Mouse (Mus musculus): Measurements from ENCODE around the gene Ldha. TPM values are rescaled to one million over a fixed set of nuclear protein-coding genes. Genes with fewer than 3 reads are reported as not detected.
"Not testable (repeated sequence)": the region's sequence is repeated elsewhere in the genome, so short reads cannot be mapped to it uniquely, and the experiment has no call there.

Gene Ldha
- polyA plus RNA-seq, 1 experiment from 2014 or later: 1,620 TPM

- no peak for ATAC-seq (replicated peaks; ENCODE audit: low FRiP score)
- no peak overlapping the region for H3K4me2 ChIP-seq
- no peaks in the 10 kb centered on the region for H3K36me3 ChIP-seq
- peaks cover 32% of the 10 kb centered on the region for H3K4me1 ChIP-seq
- 58% methylated on average over 13 of the region's 13 CpGs for WGBS
- no peak overlapping the region for H3K4me3 ChIP-seq (replicated peaks)
- no peaks in the 10 kb centered on the region for H3K9me3 ChIP-seq (replicated peaks)
- H3K27ac ChIP-seq: peak overlapping the region; percentile 32; the same call in 1 of the 2 replicates
- no peak overlapping the region for H3K9ac ChIP-seq
- no peaks in the 10 kb centered on the region for H3K27me3 ChIP-seq
Measured at GRCm38 (mm10) chr7:46830799-46831590, 10.3 kb upstream of the Ldha start.

GRCm38 (mm10) chr7:46831693-46832092 is 9.6 kb upstream of the Ldha start:
- no peak for ATAC-seq (replicated peaks; ENCODE audit: low FRiP score)
- 77% methylated on average over 8 of the region's 8 CpGs for WGBS
- H3K9ac ChIP-seq: no peak overlapping the region
- H3K4me1 ChIP-seq: peaks cover 32% of the 10 kb centered on the region
- H3K27ac ChIP-seq: no peak overlapping the region
- no peaks in the 10 kb centered on the region for H3K9me3 ChIP-seq (replicated peaks)
- H3K4me3 ChIP-seq (replicated peaks): no peak overlapping the region
- H3K36me3 ChIP-seq: no peaks in the 10 kb centered on the region
- H3K4me2 ChIP-seq: no peak overlapping the region
- no peaks in the 10 kb centered on the region for H3K27me3 ChIP-seq

- not testable (repeated sequence) for H3K27me3 ChIP-seq; H3K4me2 ChIP-seq; H3K4me3 ChIP-seq (replicated peaks); H3K9me3 ChIP-seq (replicated peaks); H3K9ac ChIP-seq; H3K36me3 ChIP-seq; H3K27ac ChIP-seq; ATAC-seq (replicated peaks; ENCODE audit: low FRiP score)
- peaks cover 31% of the 10 kb centered on the region for H3K4me1 ChIP-seq
- 88% methylated on average over 11 of the region's 11 CpGs for WGBS
Measured at GRCm38 (mm10) chr7:46832112-46832810, 9.0 kb upstream of the Ldha start.

- H3K9me3 ChIP-seq (replicated peaks): no peaks in the 10 kb centered on the region
- H3K9ac ChIP-seq: no peak overlapping the region
- H3K4me3 ChIP-seq (replicated peaks): no peak overlapping the region
- H3K36me3 ChIP-seq: no peaks in the 10 kb centered on the region
- 55% methylated on average over 6 of the region's 6 CpGs for WGBS
- ATAC-seq (replicated peaks; ENCODE audit: low FRiP score): peak; percentile 75
- H3K4me2 ChIP-seq: no peak overlapping the region
- no peak overlapping the region for H3K27ac ChIP-seq
- H3K27me3 ChIP-seq: no peaks in the 10 kb centered on the region
- H3K4me1 ChIP-seq: peaks cover 34% of the 10 kb centered on the region
Measured at GRCm38 (mm10) chr7:46833266-46833665, 8.0 kb upstream of the Ldha start.

DNA sequence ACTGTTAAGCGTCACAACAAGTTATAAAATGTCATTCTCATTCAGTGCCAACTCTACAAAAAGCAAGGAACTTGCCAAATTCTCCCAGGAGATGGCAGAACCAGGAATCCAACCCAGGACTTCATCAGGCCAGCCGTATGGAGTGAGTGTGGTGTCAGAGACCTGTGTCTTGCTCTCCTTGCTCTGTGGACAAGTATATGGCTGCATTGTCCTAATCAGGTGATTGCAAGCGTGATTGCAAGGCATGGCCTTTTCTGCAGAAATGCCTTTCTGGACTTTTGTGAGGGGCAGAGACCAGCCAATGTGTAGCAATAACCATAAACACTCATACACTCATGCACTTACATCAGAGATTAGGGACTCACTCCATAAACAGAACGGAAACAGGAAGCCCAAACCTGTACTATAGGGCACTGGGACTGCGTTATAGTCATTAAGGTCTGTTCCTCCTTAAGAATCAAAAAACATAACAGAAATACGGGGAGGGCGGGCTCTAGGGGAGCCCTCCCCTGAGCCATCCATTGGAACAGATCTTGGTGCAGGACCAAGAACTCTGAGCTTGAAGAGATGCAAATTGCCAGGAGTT is 7.5 kb upstream of the Ldha start:
- H3K9ac ChIP-seq: no peak overlapping the region
- no peak for ATAC-seq (replicated peaks; ENCODE audit: low FRiP score)
- no peak overlapping the region for H3K27ac ChIP-seq
- H3K9me3 ChIP-seq (replicated peaks): no peaks in the 10 kb centered on the region
- peaks cover 39% of the 10 kb centered on the region for H3K4me1 ChIP-seq
- no peak overlapping the region for H3K4me3 ChIP-seq (replicated peaks)
- H3K36me3 ChIP-seq: no peaks in the 10 kb centered on the region
- H3K4me2 ChIP-seq: no peak overlapping the region
- WGBS: 85% methylated on average over 7 of the region's 7 CpGs
- no peaks in the 10 kb centered on the region for H3K27me3 ChIP-seq

- H3K36me3 ChIP-seq: no peaks in the 10 kb centered on the region
- H3K27ac ChIP-seq: 0 out of 2 replicates have a peak overlapping the region, but pooled peaks have one; percentile 2
- no peak overlapping the region for H3K4me2 ChIP-seq
- ATAC-seq (replicated peaks; ENCODE audit: low FRiP score): no peak
- H3K4me3 ChIP-seq (replicated peaks): no peak overlapping the region
- no peaks in the 10 kb centered on the region for H3K27me3 ChIP-seq
- no peak overlapping the region for H3K9ac ChIP-seq
- H3K4me1 ChIP-seq: peaks cover 52% of the 10 kb centered on the region
- no peaks in the 10 kb centered on the region for H3K9me3 ChIP-seq (replicated peaks)
- WGBS: 42% methylated on average over 12 of the region's 14 CpGs
Measured at GRCm38 (mm10) chr7:46834994-46835610, 6.2 kb upstream of the Ldha start.

GRCm38 (mm10) chr7:46836357-46836756 is 4.9 kb upstream of the Ldha start:
- no peak for ATAC-seq (replicated peaks; ENCODE audit: low FRiP score)
- peaks cover 5% of the 10 kb centered on the region; the same call in 1 of the 2 replicates for H3K27me3 ChIP-seq
- H3K36me3 ChIP-seq: no peaks in the 10 kb centered on the region
- WGBS: 89% methylated on average over 5 of the region's 5 CpGs
- H3K4me3 ChIP-seq (replicated peaks): no peak overlapping the region
- peaks cover 51% of the 10 kb centered on the region for H3K4me1 ChIP-seq
- H3K27ac ChIP-seq: no peak overlapping the region
- no peak overlapping the region for H3K9ac ChIP-seq
- no peaks in the 10 kb centered on the region for H3K9me3 ChIP-seq (replicated peaks)
- no peak overlapping the region for H3K4me2 ChIP-seq

- H3K4me1 ChIP-seq: peaks cover 53% of the 10 kb centered on the region
- 55% methylated on average over 5 of the region's 5 CpGs for WGBS
- H3K27ac ChIP-seq: no peak overlapping the region
- H3K27me3 ChIP-seq: peaks cover 8% of the 10 kb centered on the region; the same call in 1 of the 2 replicates
- no peak for ATAC-seq (replicated peaks; ENCODE audit: low FRiP score)
- no peak overlapping the region for H3K9ac ChIP-seq
- H3K9me3 ChIP-seq (replicated peaks): no peaks in the 10 kb centered on the region
- H3K4me2 ChIP-seq: no peak overlapping the region
- H3K36me3 ChIP-seq: no peaks in the 10 kb centered on the region
- no peak overlapping the region for H3K4me3 ChIP-seq (replicated peaks)
Measured at GRCm38 (mm10) chr7:46837073-46837472, 4.2 kb upstream of the Ldha start.

GRCm38 (mm10) chr7:46838104-46838671 is 3.1 kb upstream of the Ldha start:
- ATAC-seq (replicated peaks; ENCODE audit: low FRiP score): peak; percentile 67
- H3K4me1 ChIP-seq: peaks cover 52% of the 10 kb centered on the region
- H3K36me3 ChIP-seq: no peaks in the 10 kb centered on the region
- H3K27ac ChIP-seq: peak overlapping the region; percentile 87
- H3K4me2 ChIP-seq: peak overlapping the region; percentile 40
- H3K9me3 ChIP-seq (replicated peaks): no peaks in the 10 kb centered on the region
- H3K4me3 ChIP-seq (replicated peaks): no peak overlapping the region; the same call in 1 of the 2 replicates
- H3K9ac ChIP-seq: no peak overlapping the region
- peaks cover 8% of the 10 kb centered on the region; the same call in 1 of the 2 replicates for H3K27me3 ChIP-seq
- WGBS: 4% methylated on average over 8 of the region's 9 CpGs

DNA sequence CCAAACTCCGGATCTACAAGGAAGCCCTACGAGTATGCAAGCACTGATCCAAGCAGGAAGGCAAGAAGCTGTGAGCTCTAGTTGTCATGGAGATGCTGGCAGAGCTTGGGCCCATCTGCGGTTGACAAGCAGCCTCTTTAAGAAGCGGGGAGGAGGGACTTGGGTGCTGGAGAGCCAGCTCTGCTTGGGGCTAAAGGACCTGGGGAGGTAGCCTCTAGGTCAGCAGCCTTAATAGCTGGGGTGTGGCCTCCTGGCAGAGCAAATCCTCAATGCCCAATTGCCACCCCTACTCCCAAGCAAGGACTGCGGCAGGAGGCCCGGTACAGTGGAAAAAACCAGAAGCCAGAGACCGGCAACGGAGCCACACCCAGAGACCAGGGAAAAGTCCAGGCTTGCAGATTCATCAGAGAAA is 2.4 kb upstream of the Ldha start:
- H3K27ac ChIP-seq: peak overlapping the region; percentile 87
- H3K4me3 ChIP-seq (replicated peaks): no peak overlapping the region
- peak; percentile 70 for ATAC-seq (replicated peaks; ENCODE audit: low FRiP score)
- H3K4me1 ChIP-seq: peaks cover 46% of the 10 kb centered on the region
- 7% methylated on average over 8 of the region's 8 CpGs for WGBS
- H3K4me2 ChIP-seq: peak overlapping the region; percentile 40
- no peak overlapping the region for H3K9ac ChIP-seq
- H3K27me3 ChIP-seq: peaks cover 8% of the 10 kb centered on the region; the same call in 1 of the 2 replicates
- no peaks in the 10 kb centered on the region for H3K36me3 ChIP-seq
- no peaks in the 10 kb centered on the region for H3K9me3 ChIP-seq (replicated peaks)

DNA sequence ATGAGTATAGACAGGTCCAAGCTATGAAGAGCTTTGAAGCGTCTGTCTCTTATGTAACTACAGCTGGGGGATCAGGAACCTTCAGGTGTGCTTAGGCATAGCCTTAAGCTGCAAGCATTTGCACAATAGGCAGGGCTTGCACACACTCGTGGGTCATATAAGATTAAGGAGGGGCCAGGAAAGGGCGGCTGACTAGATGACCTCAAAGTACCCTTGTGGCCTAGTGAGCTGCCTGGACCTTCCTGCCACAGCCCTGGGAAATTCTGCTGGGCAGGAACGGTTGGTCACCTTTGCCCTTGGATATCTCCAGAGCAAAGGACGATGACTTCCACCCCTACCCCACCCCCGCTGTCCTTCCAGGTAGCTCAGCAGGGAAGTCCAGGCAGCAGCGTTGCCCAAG is 1.8 kb upstream of the Ldha start:
- H3K4me3 ChIP-seq (replicated peaks): no peak overlapping the region
- 40% methylated on average over 7 of the region's 7 CpGs for WGBS
- peaks cover 46% of the 10 kb centered on the region for H3K4me1 ChIP-seq
- no peaks in the 10 kb centered on the region for H3K9me3 ChIP-seq (replicated peaks)
- H3K9ac ChIP-seq: no peak overlapping the region
- peaks cover 8% of the 10 kb centered on the region; the same call in 1 of the 2 replicates for H3K27me3 ChIP-seq
- peak overlapping the region; percentile 87 for H3K27ac ChIP-seq
- H3K36me3 ChIP-seq: no peaks in the 10 kb centered on the region
- ATAC-seq (replicated peaks; ENCODE audit: low FRiP score): peak; percentile 15; the same call in 1 of the 2 replicates
- H3K4me2 ChIP-seq: 0 out of 2 replicates have a peak overlapping the region, but pooled peaks have one; percentile 40

Measured in kidney, embryonic 15.5 days (tissue).